Mouse (Mus musculus) left cerebral cortex, adult 9 months (tissue): ENCODE data around the gene Dip2a.

ENCODE experiments used
- DNase-seq, 2 experiments: peaks; one replicate each; pipeline ENCODE4 v3.0.0; 2022; ENCODE audit warnings: low spot score in 2 of 2

The Dip2a gene

DNA sequence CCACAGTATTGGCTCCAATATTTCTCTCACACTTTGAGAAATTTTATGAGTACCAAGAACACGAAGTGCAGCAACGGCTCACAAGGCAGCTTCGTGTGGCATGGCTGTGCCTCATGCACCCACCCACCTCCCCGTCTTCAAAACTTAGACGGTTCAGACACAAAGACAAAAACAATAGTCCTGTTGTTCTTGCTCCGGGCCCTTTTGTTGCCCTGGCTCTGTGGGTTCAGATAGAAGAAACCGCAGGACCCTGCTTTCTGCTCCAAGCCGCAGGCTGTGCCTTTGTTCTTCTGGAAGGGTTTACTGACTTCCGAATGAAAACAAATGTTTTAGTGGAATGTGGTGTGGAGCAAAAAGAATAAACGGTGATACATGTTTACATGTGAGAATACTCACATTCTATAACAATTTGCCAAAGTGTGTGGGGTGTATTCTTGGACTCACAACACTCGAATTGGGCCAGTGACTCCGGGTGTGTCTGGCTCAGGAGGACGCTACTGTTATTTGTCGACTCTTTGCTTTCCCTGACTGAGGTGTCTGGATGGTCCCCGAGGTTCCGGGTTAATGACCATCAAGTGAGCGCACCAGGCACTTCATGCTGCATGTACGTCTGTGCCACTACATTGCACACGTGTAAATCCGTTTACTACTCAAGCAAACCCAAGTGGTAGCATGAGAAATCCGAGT lies 97.0 kb downstream of the Dip2a start:
- DNase-seq = no peak

DNA sequence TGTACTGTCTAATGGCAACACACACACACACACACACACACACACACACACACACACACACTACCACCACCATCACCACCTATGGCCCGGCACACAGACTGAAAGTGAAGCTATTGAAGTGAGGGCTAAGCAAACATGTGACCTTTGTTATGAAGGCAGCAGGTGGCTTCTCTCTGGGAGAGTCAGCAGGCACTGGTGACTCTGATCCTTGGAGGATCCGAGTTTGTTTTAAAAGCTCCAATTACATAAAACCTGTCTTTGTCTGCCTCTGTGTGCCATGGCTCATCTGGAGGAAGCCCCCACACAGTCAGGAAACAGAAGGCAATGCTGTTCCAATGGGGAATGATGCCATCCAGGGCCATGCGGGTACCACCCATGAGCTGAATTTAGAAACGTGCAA lies 98.5 kb downstream of the Dip2a start:
- DNase-seq = no peak

DNA sequence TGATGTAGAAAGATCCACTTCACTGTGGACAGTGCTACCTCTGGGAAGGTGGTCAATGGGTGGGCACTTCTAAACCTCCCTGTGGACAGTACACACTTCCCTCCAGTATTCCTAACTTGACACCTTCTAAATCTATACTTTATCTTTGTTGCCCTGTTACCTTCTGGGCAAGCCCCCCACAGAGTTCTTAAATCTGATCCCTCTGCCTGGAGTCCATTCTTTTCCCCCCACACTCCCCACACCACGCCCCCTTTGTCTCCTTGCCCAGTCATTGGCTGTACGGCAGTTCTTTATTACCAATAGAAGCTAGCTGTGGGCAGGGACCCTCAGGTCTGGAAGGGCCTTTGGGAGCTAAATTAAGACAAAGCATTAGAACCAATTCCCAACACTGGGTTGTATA lies 100.0 kb downstream of the Dip2a start:
- DNase-seq = no peak

DNA sequence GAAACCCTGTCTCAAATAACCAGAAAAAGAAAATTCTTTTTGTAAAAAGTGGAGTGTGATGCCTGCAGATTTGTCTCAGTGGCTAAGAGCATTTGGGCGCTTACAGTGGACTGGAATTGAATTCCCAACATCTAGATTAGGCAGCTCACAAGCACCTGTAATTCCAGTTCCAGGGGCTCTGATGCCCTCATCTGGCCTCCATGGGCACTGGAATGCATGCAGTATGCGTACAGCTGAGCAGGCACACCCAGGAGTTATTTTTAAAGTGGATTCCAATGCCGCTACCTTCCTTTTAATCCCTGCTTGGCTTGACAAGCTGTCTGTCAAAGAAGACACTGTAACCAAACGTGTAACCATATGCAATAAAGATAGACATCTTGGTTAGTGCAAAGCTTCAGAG lies 105.7 kb downstream of the Dip2a start:
- no peak for DNase-seq

DNA sequence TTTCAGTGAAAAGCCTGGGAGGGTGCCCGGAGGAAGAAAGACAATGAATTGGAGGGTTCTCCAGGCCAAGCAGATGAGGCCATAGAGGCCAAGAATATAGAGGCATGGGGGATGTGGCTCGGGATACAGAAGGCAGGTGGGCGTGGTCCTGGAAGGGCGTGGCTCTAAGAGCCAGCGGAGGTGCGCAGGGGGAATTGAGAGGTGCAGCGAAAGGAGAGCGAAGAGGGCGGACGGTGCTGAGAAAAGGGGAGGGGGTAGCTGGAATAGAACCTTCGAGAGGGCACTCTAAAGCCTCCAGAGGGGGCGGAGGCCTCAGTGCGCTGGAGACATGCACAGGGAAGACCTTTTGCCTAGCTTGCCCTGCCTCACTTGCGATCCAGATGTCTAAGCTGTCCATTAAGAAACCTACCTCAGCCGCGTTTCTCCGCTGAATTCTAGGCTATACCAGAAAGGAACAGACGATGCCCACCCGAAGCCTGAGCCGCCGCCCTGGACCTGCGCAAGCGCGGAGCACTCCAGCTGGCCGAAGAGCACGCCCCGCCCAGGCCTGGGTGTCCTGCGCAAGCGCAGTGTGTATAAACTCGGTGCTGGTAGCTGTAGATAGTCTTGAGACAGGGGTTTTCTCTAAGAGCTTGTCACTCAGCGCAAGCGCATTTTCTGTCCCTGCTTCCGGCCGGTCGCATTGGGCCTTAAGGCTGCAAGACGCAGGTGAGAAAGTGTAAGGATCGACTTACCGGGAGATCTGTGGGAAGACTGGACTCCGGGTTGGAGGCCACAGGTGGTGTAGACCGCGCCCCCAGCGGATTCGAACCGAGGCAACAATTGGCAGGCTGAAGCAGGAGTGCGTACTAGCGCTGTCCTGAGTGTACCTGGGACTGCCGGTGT lies 107.5 kb downstream of the Dip2a start, which contains the start of gene Prmt2:
Gene Prmt2, minus strand, starts transcription at position 525 of the 885 bp plus-strand sequence.
- DNase-seq = peak; percentile 73 to 88

DNA sequence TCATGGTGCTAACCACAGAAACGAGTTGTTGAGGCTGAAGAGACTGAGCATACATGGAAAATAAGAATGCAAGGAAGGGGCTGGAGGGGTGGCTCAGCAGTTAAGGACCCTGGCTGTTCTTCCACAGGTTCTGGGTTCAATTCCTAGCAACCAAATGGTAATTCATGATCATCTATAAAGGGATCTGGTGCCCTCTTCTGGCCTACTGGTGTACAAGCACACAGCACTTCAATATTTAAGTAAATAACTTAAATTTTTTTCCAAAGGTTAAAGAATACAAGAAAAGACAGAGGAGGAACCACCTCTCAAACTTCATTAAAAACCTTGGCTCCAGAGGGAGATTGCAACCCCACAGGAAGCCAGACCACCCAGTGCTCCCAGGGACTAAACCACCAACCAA lies 115.5 kb downstream of the Dip2a start:
- no peak for DNase-seq

DNA sequence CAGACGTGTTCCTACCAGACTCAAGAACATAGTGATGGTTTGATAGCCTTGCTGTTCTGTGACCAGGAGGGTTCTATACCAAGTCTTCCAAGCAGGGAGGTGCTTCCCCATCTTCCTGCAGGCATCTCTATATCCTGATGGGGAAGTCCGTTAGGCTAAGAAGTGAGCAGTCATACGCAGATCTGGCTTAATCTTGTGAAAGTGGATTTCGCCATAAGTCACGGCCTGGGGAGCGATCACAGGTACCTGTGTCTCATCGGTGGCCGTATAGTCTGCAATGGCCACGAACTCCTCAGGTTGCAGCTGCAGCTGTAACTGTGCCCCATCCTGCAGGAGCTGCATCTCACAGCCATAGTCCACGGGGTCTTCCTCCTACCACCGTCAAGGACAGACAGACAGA lies 119.1 kb downstream of the Dip2a start:
- DNase-seq = no peak

DNA sequence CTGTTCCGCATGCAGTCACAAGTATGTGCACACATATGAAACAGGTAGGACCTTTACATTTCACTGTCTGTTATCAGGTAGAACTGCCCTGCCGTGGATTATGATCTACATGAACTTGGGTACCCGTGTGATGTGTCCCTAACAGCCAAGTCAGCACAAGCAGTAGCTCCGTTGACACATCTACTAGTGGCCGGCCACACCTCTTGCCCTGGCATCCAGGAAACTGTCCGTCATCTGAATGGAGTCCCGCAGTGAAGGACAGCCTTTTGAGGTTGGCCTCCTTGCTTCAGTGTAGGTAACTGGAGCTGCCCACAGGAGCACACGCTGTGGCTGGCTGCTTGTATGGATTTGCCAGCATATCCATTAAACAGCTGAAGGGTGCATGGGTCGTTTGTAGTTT lies 126.9 kb downstream of the Dip2a start:
- no peak for DNase-seq

DNA sequence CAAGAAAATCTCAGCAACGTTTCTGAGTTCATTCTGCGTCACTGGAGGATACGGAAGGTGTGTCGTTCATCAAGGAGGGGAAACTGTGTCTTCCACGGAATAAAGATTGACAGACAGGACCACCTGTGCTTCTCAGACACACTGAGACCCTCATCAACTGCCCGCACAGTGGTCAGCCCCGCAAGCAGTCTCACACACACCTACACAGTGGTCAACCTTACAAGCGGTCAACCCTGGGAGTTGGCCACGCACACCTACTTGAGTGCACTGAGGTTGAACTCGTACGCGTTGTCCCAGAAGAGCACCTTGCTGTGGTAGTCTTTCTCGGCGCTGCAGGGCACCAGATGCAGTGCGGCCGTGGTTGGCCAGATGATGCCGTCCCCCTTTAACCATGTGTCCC lies 128.0 kb downstream of the Dip2a start:
- DNase-seq = no peak

DNA sequence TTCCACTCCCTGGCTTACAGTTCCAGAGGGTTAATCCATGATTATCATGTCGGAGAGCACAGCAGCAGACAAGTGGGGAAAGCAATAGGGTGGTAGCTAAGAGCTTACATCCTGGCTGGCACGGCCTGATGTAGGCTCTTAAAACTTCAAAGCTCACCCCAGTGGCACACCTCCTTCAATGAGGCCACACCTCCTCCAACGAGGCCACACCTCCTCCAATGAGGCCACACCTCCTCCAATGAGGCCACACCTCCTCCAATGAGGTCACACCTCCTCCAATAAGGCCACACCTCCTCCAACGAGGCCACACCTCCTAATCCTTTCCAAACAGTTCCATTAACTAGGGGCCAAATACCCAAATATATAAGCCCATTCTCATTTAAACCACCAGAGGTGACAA lies 130.9 kb downstream of the Dip2a start:
- no peak for DNase-seq

DNA sequence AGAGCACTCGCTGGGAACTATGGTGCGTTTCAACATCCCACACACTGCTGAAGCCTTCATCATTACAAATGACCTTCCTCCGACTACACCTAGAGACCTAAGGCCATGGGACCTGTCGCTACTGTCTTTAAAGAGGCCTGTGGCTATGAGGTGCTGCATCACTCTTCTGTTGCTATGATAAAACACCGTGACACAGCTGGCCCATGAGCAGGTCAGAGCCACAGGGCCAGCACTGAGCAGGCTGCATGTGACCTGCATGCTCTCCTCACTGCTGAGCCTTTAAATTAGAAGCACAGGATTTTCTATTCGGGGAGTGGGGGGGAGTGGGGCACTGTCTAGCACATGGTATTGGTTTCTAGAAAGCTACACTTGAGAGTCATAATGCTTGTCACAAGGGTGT lies 133.0 kb downstream of the Dip2a start:
- no peak for DNase-seq

DNA sequence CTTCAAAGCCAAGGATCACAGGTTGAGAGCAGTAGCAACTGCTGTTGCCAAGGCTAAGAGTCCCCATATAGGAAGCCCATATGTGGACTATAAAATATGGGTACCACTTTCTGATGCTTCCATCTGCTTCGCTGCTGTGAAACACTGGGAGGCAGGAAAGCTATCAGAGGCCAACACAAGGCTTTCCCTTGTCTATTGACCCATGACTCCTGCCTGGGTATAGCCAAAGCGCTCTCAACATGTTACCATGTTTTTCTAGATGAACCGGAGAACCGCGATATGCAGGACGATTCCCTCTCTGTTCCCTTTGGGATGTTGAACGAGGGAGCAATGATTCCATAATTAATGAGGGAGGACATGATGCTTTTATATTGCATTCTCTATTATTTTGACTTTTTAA lies 134.3 kb downstream of the Dip2a start:
- DNase-seq = no peak
